Mouse (Mus musculus): ENCODE measurements at regions not wholly inside any gene's neighbourhood (a gene's known extent, or its start where the extent isn't known, plus 50 kb on each side); places are given as distances from the start of the nearest gene placed in this dataset.

DNA sequence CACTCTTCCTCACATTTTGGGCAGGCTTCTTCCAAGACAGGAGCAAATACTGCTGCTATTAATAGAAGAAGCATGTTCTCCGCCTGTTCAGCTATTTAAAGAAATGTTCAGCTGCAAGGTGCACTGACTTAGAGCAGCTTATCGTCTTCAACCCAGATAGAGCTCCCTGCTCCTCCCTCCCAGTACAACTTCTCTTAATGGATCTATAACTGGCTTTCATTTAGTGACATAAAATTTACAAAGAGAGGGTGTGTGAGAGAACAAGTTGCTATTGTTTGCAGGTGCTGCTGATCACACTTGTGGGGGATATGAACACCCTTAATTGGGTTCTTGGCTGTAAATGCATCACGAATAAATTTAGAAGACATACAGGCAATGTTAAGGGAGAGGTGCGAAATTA is 1006.0 kb downstream of the Tlr4 start:
- DNase-seq (ENCODE audit: extremely low spot score in 1 of 2, low spot score in 2 of 2): no peak
- intact Hi-C loops (cut with DNase I): no loop called here

DNA sequence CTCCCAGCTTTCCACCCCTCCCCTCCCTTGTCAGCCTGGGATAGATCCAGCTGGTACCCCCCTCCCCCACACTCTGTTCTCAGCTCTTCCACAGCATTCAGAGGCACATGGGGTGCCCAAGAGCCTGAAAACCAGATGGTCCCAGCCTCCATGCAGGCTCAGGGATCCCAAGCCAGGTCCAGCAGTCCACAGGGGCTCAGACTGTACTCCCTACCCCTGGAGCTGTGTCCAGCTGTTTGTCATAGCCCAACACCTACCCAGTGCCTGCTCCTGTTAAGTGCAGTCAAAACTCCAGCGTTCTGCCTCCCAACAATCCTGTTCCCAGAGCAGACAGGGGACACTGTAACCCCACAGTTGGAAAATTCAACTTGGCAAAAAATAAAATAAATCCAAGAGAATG is 998.1 kb downstream of the Tlr4 start:
- peak in 1 of 2 experiments; percentile 12 for DNase-seq (ENCODE audit: extremely low spot score in 1 of 2, low spot score in 2 of 2)
- intact Hi-C loops (cut with DNase I): no loop called here

DNA sequence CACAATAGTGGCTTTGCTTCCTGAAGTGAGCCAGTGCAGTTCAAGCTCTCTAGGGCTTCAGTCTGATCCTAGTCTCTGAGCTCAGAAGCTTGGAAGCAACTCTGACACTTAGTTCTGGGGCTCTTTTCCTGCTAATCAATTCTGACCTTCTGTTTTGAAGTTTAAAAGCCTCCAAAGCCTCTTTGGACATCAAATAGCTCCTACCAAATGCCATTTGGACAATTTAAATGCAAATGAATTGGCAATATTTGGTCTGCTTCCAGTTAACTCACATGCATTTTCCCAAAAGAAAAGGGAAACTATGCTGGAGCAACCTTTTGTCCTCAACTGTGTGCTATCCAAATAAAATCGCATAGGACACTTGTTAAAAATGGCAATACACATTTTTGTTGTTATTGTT is 968.7 kb downstream of the Tlr4 start:
- DNase-seq (ENCODE audit: extremely low spot score in 1 of 2, low spot score in 2 of 2): no peak
- intact Hi-C loops (cut with DNase I): no loop called here
